Mouse (Mus musculus): ENCODE data around the gene Nrxn1. TPM values are rescaled to one million over a fixed set of nuclear protein-coding genes. Genes with fewer than 3 reads are reported as not detected.

Gene Nrxn1
- polyA plus RNA-seq, 1 experiment = not detected

GRCm38 (mm10) chr17:90798689-90799088, 294.2 kb downstream of the Nrxn1 start:
- TF ChIP-seq TAL1 (IDR thresholded peaks at IDR 0.05; ENCODE audit: low read length) (no peak), GATA1 (IDR thresholded peaks at IDR 0.05; ENCODE audit: low read length) (no peak)
- H3K9me3 ChIP-seq (ENCODE audit: control insufficient read depth, low read length) = no peaks in the 10 kb centered on the region
- H3K27me3 ChIP-seq (ENCODE audit: control insufficient read depth) = no peaks in the 10 kb centered on the region
- no peaks in the 10 kb centered on the region for H3K36me3 ChIP-seq (ENCODE audit: control insufficient read depth)
- H3K4me1 ChIP-seq (ENCODE audit: control insufficient read depth) = no peaks in the 10 kb centered on the region
- H3K4me3 ChIP-seq (replicated peaks) = no peak overlapping the region

- no peaks in the 10 kb centered on the region for H3K36me3 ChIP-seq (ENCODE audit: control insufficient read depth)
- no peaks in the 10 kb centered on the region for H3K4me1 ChIP-seq (ENCODE audit: control insufficient read depth)
- H3K9me3 ChIP-seq (ENCODE audit: control insufficient read depth, low read length) = no peaks in the 10 kb centered on the region
- H3K27me3 ChIP-seq (ENCODE audit: control insufficient read depth) = no peaks in the 10 kb centered on the region
- H3K4me3 ChIP-seq (replicated peaks) = no peak overlapping the region
- TF ChIP-seq TAL1 (IDR thresholded peaks at IDR 0.05; ENCODE audit: low read length) = no peak
- TF ChIP-seq GATA1 (IDR thresholded peaks at IDR 0.05; ENCODE audit: low read length) = no peak
These were observed 295.1 kb downstream of the Nrxn1 start for GRCm38 (mm10) chr17:90797659-90798288.

GRCm38 (mm10) chr17:90796974-90797373, 295.9 kb downstream of the Nrxn1 start:
- no peaks in the 10 kb centered on the region for H3K27me3 ChIP-seq (ENCODE audit: control insufficient read depth)
- no peak overlapping the region for H3K4me3 ChIP-seq (replicated peaks)
- TF ChIP-seq GATA1 (IDR thresholded peaks at IDR 0.05; ENCODE audit: low read length) (no peak), TAL1 (IDR thresholded peaks at IDR 0.05; ENCODE audit: low read length) (no peak)
- no peaks in the 10 kb centered on the region for H3K9me3 ChIP-seq (ENCODE audit: control insufficient read depth, low read length)
- no peaks in the 10 kb centered on the region for H3K4me1 ChIP-seq (ENCODE audit: control insufficient read depth)
- no peaks in the 10 kb centered on the region for H3K36me3 ChIP-seq (ENCODE audit: control insufficient read depth)

- TF ChIP-seq GATA1 (IDR thresholded peaks at IDR 0.05; ENCODE audit: low read length) = no peak
- no peaks in the 10 kb centered on the region for H3K27me3 ChIP-seq (ENCODE audit: control insufficient read depth)
- H3K4me1 ChIP-seq (ENCODE audit: control insufficient read depth) = no peaks in the 10 kb centered on the region
- no peak overlapping the region for H3K4me3 ChIP-seq (replicated peaks)
- H3K9me3 ChIP-seq (ENCODE audit: control insufficient read depth, low read length) = no peaks in the 10 kb centered on the region
- no peaks in the 10 kb centered on the region for H3K36me3 ChIP-seq (ENCODE audit: control insufficient read depth)
These were observed 304.3 kb downstream of the Nrxn1 start for GRCm38 (mm10) chr17:90788491-90789127.

DNA sequence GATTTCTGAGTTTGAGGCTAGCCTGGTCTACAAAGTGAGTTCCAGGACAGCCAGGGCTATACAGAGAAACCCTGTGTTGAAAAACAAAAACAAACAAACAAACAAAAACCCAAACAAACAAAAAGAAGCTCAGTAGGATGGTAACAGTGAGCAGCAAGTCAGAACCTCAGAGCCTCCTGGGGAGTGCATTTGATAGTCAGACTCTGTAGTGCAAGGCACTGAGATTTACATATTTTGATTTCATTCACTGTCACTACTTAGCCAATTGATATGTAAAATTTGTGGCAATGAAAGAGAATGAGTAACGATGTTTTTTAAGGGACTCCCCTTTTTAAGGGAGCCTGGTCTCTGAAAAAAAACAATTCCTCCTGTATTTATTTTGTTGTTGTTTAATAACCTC, 304.8 kb downstream of the Nrxn1 start:
- H3K9me3 ChIP-seq (ENCODE audit: control insufficient read depth, low read length) = no peaks in the 10 kb centered on the region
- TF ChIP-seq TAL1 (IDR thresholded peaks at IDR 0.05; ENCODE audit: low read length) = no peak
- TF ChIP-seq GATA1 (IDR thresholded peaks at IDR 0.05; ENCODE audit: low read length) = no peak
- H3K4me1 ChIP-seq (ENCODE audit: control insufficient read depth) = no peaks in the 10 kb centered on the region
- H3K27me3 ChIP-seq (ENCODE audit: control insufficient read depth) = no peaks in the 10 kb centered on the region
- H3K4me3 ChIP-seq (replicated peaks) = no peak overlapping the region
- no peaks in the 10 kb centered on the region for H3K36me3 ChIP-seq (ENCODE audit: control insufficient read depth)

DNA sequence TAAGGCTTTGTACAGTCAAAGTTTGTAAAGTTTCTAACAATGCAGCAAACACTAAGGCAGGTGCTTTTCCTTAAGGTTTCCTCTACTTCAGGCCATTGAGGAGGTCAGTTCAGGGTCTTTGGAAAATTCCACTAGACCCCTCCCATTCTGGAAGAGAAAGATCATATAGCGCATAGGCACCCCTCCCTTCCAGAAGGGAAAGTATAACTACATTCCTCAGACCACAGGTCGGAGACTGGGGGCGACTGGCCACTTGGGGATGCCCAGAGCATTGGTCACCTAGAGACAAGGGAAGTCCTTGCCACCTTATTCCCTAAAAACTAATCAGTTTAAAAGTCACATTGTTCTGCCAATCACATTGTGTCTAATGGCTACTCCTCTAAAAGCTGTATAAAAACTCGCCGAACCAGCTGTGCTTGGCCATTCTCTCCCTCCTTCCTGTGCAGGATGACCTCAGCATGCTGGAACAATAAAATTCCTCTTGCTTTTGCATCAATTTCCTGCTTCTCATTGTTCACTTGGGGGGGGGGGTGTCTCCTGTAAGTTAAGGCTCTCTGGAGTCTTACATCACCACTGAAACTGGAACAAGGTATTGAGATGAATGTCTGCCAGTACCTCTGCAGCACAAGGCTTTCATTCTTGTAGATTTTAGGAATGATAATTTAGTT, 305.6 kb downstream of the Nrxn1 start:
- Histone ChIP-seq H3K9me3 (ENCODE audit: control insufficient read depth, low read length) (no peaks in the 10 kb centered on the region), H3K36me3 (ENCODE audit: control insufficient read depth) (no peaks in the 10 kb centered on the region), H3K27me3 (ENCODE audit: control insufficient read depth) (no peaks in the 10 kb centered on the region), H3K4me3 (replicated peaks) (no peak overlapping the region), H3K4me1 (ENCODE audit: control insufficient read depth) (no peaks in the 10 kb centered on the region)
- TF ChIP-seq TAL1 (IDR thresholded peaks at IDR 0.05; ENCODE audit: low read length) = no peak
- no peak for TF ChIP-seq GATA1 (IDR thresholded peaks at IDR 0.05; ENCODE audit: low read length)

GRCm38 (mm10) chr17:90780481-90780880, 312.4 kb downstream of the Nrxn1 start:
- no peaks in the 10 kb centered on the region for H3K9me3 ChIP-seq (ENCODE audit: control insufficient read depth, low read length)
- H3K4me1 ChIP-seq (ENCODE audit: control insufficient read depth) = no peaks in the 10 kb centered on the region
- H3K36me3 ChIP-seq (ENCODE audit: control insufficient read depth) = no peaks in the 10 kb centered on the region
- H3K4me3 ChIP-seq (replicated peaks) = no peak overlapping the region
- no peak for TF ChIP-seq TAL1 (IDR thresholded peaks at IDR 0.05; ENCODE audit: low read length)
- TF ChIP-seq GATA1 (IDR thresholded peaks at IDR 0.05; ENCODE audit: low read length) = no peak
- H3K27me3 ChIP-seq (ENCODE audit: control insufficient read depth) = no peaks in the 10 kb centered on the region

GRCm38 (mm10) chr17:90775397-90775796, 317.5 kb downstream of the Nrxn1 start:
- TF ChIP-seq GATA1 (IDR thresholded peaks at IDR 0.05; ENCODE audit: low read length) = no peak
- TF ChIP-seq TAL1 (IDR thresholded peaks at IDR 0.05; ENCODE audit: low read length) = no peak
- Histone ChIP-seq H3K27me3 (ENCODE audit: control insufficient read depth) (no peaks in the 10 kb centered on the region), H3K36me3 (ENCODE audit: control insufficient read depth) (no peaks in the 10 kb centered on the region), H3K4me1 (ENCODE audit: control insufficient read depth) (no peaks in the 10 kb centered on the region), H3K9me3 (ENCODE audit: control insufficient read depth, low read length) (no peaks in the 10 kb centered on the region; the same call in 1 of the 2 replicates), H3K4me3 (replicated peaks) (no peak overlapping the region)

GRCm38 (mm10) chr17:90773233-90773632, 319.6 kb downstream of the Nrxn1 start:
- no peaks in the 10 kb centered on the region for H3K27me3 ChIP-seq (ENCODE audit: control insufficient read depth)
- no peaks in the 10 kb centered on the region for H3K36me3 ChIP-seq (ENCODE audit: control insufficient read depth)
- H3K4me3 ChIP-seq (replicated peaks) = no peak overlapping the region
- TF ChIP-seq GATA1 (IDR thresholded peaks at IDR 0.05; ENCODE audit: low read length) (no peak), TAL1 (IDR thresholded peaks at IDR 0.05; ENCODE audit: low read length) (no peak)
- H3K9me3 ChIP-seq (ENCODE audit: control insufficient read depth, low read length) = no peaks in the 10 kb centered on the region; the same call in 1 of the 2 replicates
- H3K4me1 ChIP-seq (ENCODE audit: control insufficient read depth) = no peaks in the 10 kb centered on the region

Measured in erythroblast, embryonic 14.5 days (primary cell).